Comparison of ENCODE assay signal across 9 mouse cellular contexts in genomic region chr14:54939434-54940175, GRCm38 (mm10). TPM values are rescaled to one million over a fixed set of nuclear protein-coding genes. Genes with fewer than 3 reads are reported as not detected.
DNase-seq lines count a peak whose midpoint lies in the region; ATAC-seq and TF ChIP-seq lines count a peak whose summit lies in the region.
"Had no signal": no experiment of that assay in that cellular context is flagged by ENCODE, and none has a peak within 500 bp of the region (broad histone marks: within the 10 kb centered on the region; RNA-seq: fewer than 3 reads in every experiment).

No protein-coding gene starts in this region.

- no peak overlapping the region for H3K4me3 ChIP-seq in midbrain, embryonic 12.5 days
- no peak overlapping the region for H3K4me3 ChIP-seq in midbrain, embryonic 15.5 days
- no peak overlapping the region for H3K4me3 ChIP-seq in bone marrow, adult 2 months (replicated peaks; ENCODE audit: control insufficient read depth, low read depth, low read length)
- no peak overlapping the region for H3K4me3 ChIP-seq in intestine, embryonic 14.5 days (ENCODE audit: low read depth, low read length)

- ATAC-seq in midbrain, embryonic 12.5 days (ENCODE audit: low FRiP score, low read depth) = peak; percentile 41; the same call in 1 of the 2 replicates
- no peak for ATAC-seq in midbrain, embryonic 15.5 days (replicated peaks)
- peak; percentile 54; the same call in 1 of the 2 replicates for ATAC-seq in intestine, embryonic 14.5 days (replicated peaks; ENCODE audit: low FRiP score, low TSS enrichment, low read depth)
- ATAC-seq in neutrophil, adult 5-6 weeks (ENCODE audit: extremely low read depth, insufficient number of reproducible peaks, low FRiP score, poor library complexity, severe bottlenecking) = peak; percentile 33; the same call in 1 of the 2 replicates

- H3K27ac ChIP-seq in midbrain, embryonic 12.5 days (replicated peaks) = no peak overlapping the region
- no peak overlapping the region for H3K27ac ChIP-seq in midbrain, embryonic 15.5 days
- no peak overlapping the region for H3K27ac ChIP-seq in bone marrow, adult 2 months (ENCODE audit: control insufficient read depth, insufficient read depth, low read depth, low read length, poor library complexity)
- no peak overlapping the region for H3K27ac ChIP-seq in intestine, embryonic 14.5 days (ENCODE audit: low read depth)

- TF ChIP-seq POLR2A in bone marrow, adult 2 months (IDR thresholded peaks at IDR 0.05; ENCODE audit: borderline replicate concordance, control insufficient read depth, low read depth, low read length) = no peak

- no peak overlapping the region for H3K9ac ChIP-seq in midbrain, embryonic 12.5 days (replicated peaks)
- no peak overlapping the region for H3K9ac ChIP-seq in midbrain, embryonic 15.5 days
- H3K9ac ChIP-seq in intestine, embryonic 14.5 days (ENCODE audit: low read length) = no peak overlapping the region

- 54% methylated on average over 12 of the region's 12 CpGs for WGBS in midbrain, embryonic 12.5 days
- WGBS in midbrain, embryonic 15.5 days = 56% methylated on average over 12 of the region's 12 CpGs
- WGBS in bone marrow, adult 2 months = 44% methylated on average over 12 of the region's 12 CpGs
- WGBS in intestine, embryonic 14.5 days = 58% methylated on average over 12 of the region's 12 CpGs

- no peaks in the 10 kb centered on the region for H3K36me3 ChIP-seq in midbrain, embryonic 12.5 days
- no peaks in the 10 kb centered on the region for H3K36me3 ChIP-seq in midbrain, embryonic 15.5 days (replicated peaks)
- no peaks in the 10 kb centered on the region for H3K36me3 ChIP-seq in intestine, embryonic 14.5 days (ENCODE audit: control insufficient read depth, insufficient read depth, low read length)

- no peaks in the 10 kb centered on the region for H3K9me3 ChIP-seq in midbrain, embryonic 12.5 days
- H3K9me3 ChIP-seq in midbrain, embryonic 15.5 days = no peaks in the 10 kb centered on the region
- no peaks in the 10 kb centered on the region for H3K9me3 ChIP-seq in intestine, embryonic 14.5 days (ENCODE audit: control insufficient read depth, low read length)

- peak; percentile 19 for DNase-seq in fibroblast of lung, adult 2 months (ENCODE audit: low read depth)
- peak; percentile 78 for DNase-seq in intestine, embryonic 14.5 days (ENCODE audit: low spot score)
- DNase-seq in left cerebral cortex, postnatal 4 days = peak; percentile 56
- DNase-seq in thymus, postnatal 36 days = peak; percentile 59 to 63

- H3K4me2 ChIP-seq in midbrain, embryonic 12.5 days (replicated peaks) = no peak overlapping the region
- H3K4me2 ChIP-seq in midbrain, embryonic 15.5 days = no peak overlapping the region
- H3K4me2 ChIP-seq in intestine, embryonic 14.5 days (ENCODE audit: low read length) = no peak overlapping the region

- H3K4me1 ChIP-seq in midbrain, embryonic 12.5 days = peaks cover 10% of the 10 kb centered on the region
- peaks cover 7% of the 10 kb centered on the region; the same call in 1 of the 2 replicates for H3K4me1 ChIP-seq in midbrain, embryonic 15.5 days
- no peaks in the 10 kb centered on the region for H3K4me1 ChIP-seq in bone marrow, adult 2 months (ENCODE audit: control insufficient read depth, insufficient read depth, low read length)
- peaks cover 5% of the 10 kb centered on the region; the same call in 1 of the 2 replicates for H3K4me1 ChIP-seq in intestine, embryonic 14.5 days (replicated peaks; ENCODE audit: control insufficient read depth, insufficient read depth, low read length)

- H3K27me3 ChIP-seq in midbrain, embryonic 12.5 days = no peaks in the 10 kb centered on the region
- no peaks in the 10 kb centered on the region for H3K27me3 ChIP-seq in midbrain, embryonic 15.5 days (replicated peaks)
- H3K27me3 ChIP-seq in intestine, embryonic 14.5 days (replicated peaks; ENCODE audit: control insufficient read depth, insufficient read depth, low read length) = no peaks in the 10 kb centered on the region

- TF ChIP-seq CTCF in bone marrow, adult 2 months (IDR thresholded peaks at IDR 0.05; ENCODE audit: control insufficient read depth, insufficient read depth, low read length) = peak; percentile 75

- intact Hi-C loops in left cerebral cortex, postnatal 4 days (cut with DNase I) = no loop called here

RNA-seq across cellular contexts. Expression of gene Cmtm5, which starts 3.5 kb away (rescaled TPM):
- 1.2 and 2.2 TPM in 2 replicates for polyA plus RNA-seq in midbrain, embryonic 12.5 days (2016; fragmentation: Nextera tagmentation; extraction: Ambion mirVana)
- polyA plus RNA-seq in midbrain, embryonic 15.5 days (2015; fragmentation: Nextera tagmentation; extraction: Ambion mirVana) = 6.5 and 7.2 TPM in 2 replicates
- not detected in 2 replicates for polyA plus RNA-seq in bone marrow, adult 2 months (2011; ENCODE audit: insufficient read depth, insufficient read length, low replicate concordance, missing spikeins)
- polyA plus RNA-seq in intestine, embryonic 14.5 days (2014; fragmentation: Nextera tagmentation; extraction: Ambion mirVana) = 3.3 and 4.6 TPM in 2 replicates
- total RNA-seq in left cerebral cortex, postnatal 4 days (2021) = 10 to 100 TPM in 1 of 2 experiments, 1 to 10 TPM in 1; 7.5 to 11.1 TPM
- not detected in 2 replicates for total RNA-seq in neutrophil, adult 5-6 weeks (2017)

RNA-seq across cellular contexts. Expression of gene Il25, which starts 7.1 kb away (rescaled TPM):
- polyA plus RNA-seq in midbrain, embryonic 12.5 days (2016; fragmentation: Nextera tagmentation; extraction: Ambion mirVana) = not detected in 2 replicates
- 0.48 TPM in 1 of 2 replicates, not detected in the other for polyA plus RNA-seq in midbrain, embryonic 15.5 days (2015; fragmentation: Nextera tagmentation; extraction: Ambion mirVana)
- polyA plus RNA-seq in bone marrow, adult 2 months (2011; ENCODE audit: insufficient read depth, insufficient read length, low replicate concordance, missing spikeins) = not detected in 2 replicates
- 0.23 and 0.28 TPM in 2 replicates for polyA plus RNA-seq in intestine, embryonic 14.5 days (2014; fragmentation: Nextera tagmentation; extraction: Ambion mirVana)
- not detected for total RNA-seq in left cerebral cortex, postnatal 4 days (2021)
- total RNA-seq in neutrophil, adult 5-6 weeks (2017) = not detected in 2 replicates
- polyA plus RNA-seq: stomach, embryonic 14.5 days had no signal

RNA-seq across cellular contexts. Expression of gene Efs, which starts 13.7 kb away (rescaled TPM):
- 36.0 and 38.6 TPM in 2 replicates for polyA plus RNA-seq in midbrain, embryonic 12.5 days (2016; fragmentation: Nextera tagmentation; extraction: Ambion mirVana)
- 15.0 and 16.9 TPM in 2 replicates for polyA plus RNA-seq in midbrain, embryonic 15.5 days (2015; fragmentation: Nextera tagmentation; extraction: Ambion mirVana)
- polyA plus RNA-seq in bone marrow, adult 2 months (2011; ENCODE audit: insufficient read depth, insufficient read length, low replicate concordance, missing spikeins) = 0.68 and 1.7 TPM in 2 replicates
- 31.4 and 31.6 TPM in 2 replicates for polyA plus RNA-seq in intestine, embryonic 14.5 days (2014; fragmentation: Nextera tagmentation; extraction: Ambion mirVana)
- 10 to 100 TPM; 15.0 to 15.9 TPM for total RNA-seq in left cerebral cortex, postnatal 4 days (2021)
- not detected in 2 replicates for total RNA-seq in neutrophil, adult 5-6 weeks (2017)

RNA-seq across cellular contexts. Expression of gene Slc22a17, which starts 26.7 kb away (rescaled TPM):
- polyA plus RNA-seq in midbrain, embryonic 12.5 days (2016; fragmentation: Nextera tagmentation; extraction: Ambion mirVana) = 110 and 125 TPM in 2 replicates
- polyA plus RNA-seq in midbrain, embryonic 15.5 days (2015; fragmentation: Nextera tagmentation; extraction: Ambion mirVana) = 229 and 248 TPM in 2 replicates
- 4.2 and 4.5 TPM in 2 replicates for polyA plus RNA-seq in bone marrow, adult 2 months (2011; ENCODE audit: insufficient read depth, insufficient read length, low replicate concordance, missing spikeins)
- 32.4 and 34.2 TPM in 2 replicates for polyA plus RNA-seq in intestine, embryonic 14.5 days (2014; fragmentation: Nextera tagmentation; extraction: Ambion mirVana)
- total RNA-seq in left cerebral cortex, postnatal 4 days (2021) = 100 to 1,000 TPM; 345 to 405 TPM
- 0.25 and 0.47 TPM in 2 replicates for total RNA-seq in neutrophil, adult 5-6 weeks (2017)

RNA-seq across cellular contexts. Expression of gene Myh6, which starts 27.1 kb away (rescaled TPM):
- polyA plus RNA-seq in midbrain, embryonic 12.5 days (2016; fragmentation: Nextera tagmentation; extraction: Ambion mirVana) = 0.99 and 1.1 TPM in 2 replicates
- polyA plus RNA-seq in midbrain, embryonic 15.5 days (2015; fragmentation: Nextera tagmentation; extraction: Ambion mirVana) = 1.6 and 2.8 TPM in 2 replicates
- polyA plus RNA-seq in bone marrow, adult 2 months (2011; ENCODE audit: insufficient read depth, insufficient read length, low replicate concordance, missing spikeins) = 3.3 TPM in 1 of 2 replicates, not detected in the other
- 0.22 and 0.75 TPM in 2 replicates for polyA plus RNA-seq in intestine, embryonic 14.5 days (2014; fragmentation: Nextera tagmentation; extraction: Ambion mirVana)
- 1 to 10 TPM; 2.7 TPM for total RNA-seq in left cerebral cortex, postnatal 4 days (2021)
- total RNA-seq in neutrophil, adult 5-6 weeks (2017) = not detected in 2 replicates

Comparison
In these comparisons a context has a peak if more than half of its experiments do, and no peak if none do; other contexts are left out.
1. DNase-seq: peak in every context shown above with its lines; median percentile 78 in intestine, embryonic 14.5 days; 61 in thymus, postnatal 36 days; 56 in left cerebral cortex, postnatal 4 days; 19 in fibroblast of lung, adult 2 months.